Mouse (Mus musculus) kidney, postnatal 0 days (tissue): Measurements from ENCODE around the gene Lgi4. TPM values are rescaled to one million over a fixed set of nuclear protein-coding genes. Genes with fewer than 3 reads are reported as not detected.

ENCODE experiments used
- ATAC-seq: fragments of 200-750 bp; cut with Nextera tagmentation; replicated peaks from 2 replicates; pipeline ENCODE4 v1.8.0; 2017; ENCODE audit warnings: low read depth, moderate number of reproducible peaks, moderate TSS enrichment, moderate library complexity; ENCODE audit not compliant: low FRiP score
- DNase-seq: peaks from one replicate; pipeline ENCODE4 v3.0.0-alpha.2; 2016; ENCODE audit warnings: low spot score
- H3K27ac ChIP-seq: fragments of 300-500 bp; sonication (generic); 2 replicates; pipeline ENCODE4 v1.5.1; 2014; ENCODE audit warnings: mild to moderate bottlenecking
- H3K27me3 ChIP-seq: fragments of 300-500 bp; sonication (generic); 2 replicates; pipeline ENCODE4 v1.6.1; 2014; ENCODE audit warnings: low read length, mixed read lengths; ENCODE audit not compliant: insufficient read depth
- H3K36me3 ChIP-seq: fragments of 300-500 bp; sonication (generic); 2 replicates; pipeline ENCODE4 v1.6.1; 2014; ENCODE audit warnings: low read length, mixed read lengths; ENCODE audit not compliant: insufficient read depth
- H3K4me1 ChIP-seq: fragments of 300-500 bp; sonication (generic); replicated peaks from 2 replicates; pipeline ENCODE4 v1.6.1; 2014; ENCODE audit warnings: antibody characterized with exemption, low read length, mixed read lengths; ENCODE audit not compliant: insufficient read depth
- H3K4me2 ChIP-seq: fragments of 300-500 bp; sonication (generic); 2 replicates; pipeline ENCODE4 v1.6.1; 2014; ENCODE audit warnings: mild to moderate bottlenecking, low read length, moderate library complexity, mixed read lengths
- H3K4me3 ChIP-seq: fragments of 300-500 bp; sonication (generic); replicated peaks from 2 replicates; pipeline ENCODE4 v1.5.1; 2014; ENCODE audit warnings: low read depth, low read length
- H3K9ac ChIP-seq: fragments of 300-500 bp; sonication (generic); 2 replicates; pipeline ENCODE4 v1.6.1; 2014; ENCODE audit warnings: low read depth, low read length
- H3K9me3 ChIP-seq: fragments of 300-500 bp; sonication (generic); replicated peaks from 2 replicates; pipeline ENCODE4 v1.6.1; 2016; ENCODE audit warnings: low read length, inconsistent platforms, mixed read lengths
- CTCF ChIP-seq: IDR thresholded peaks from 2 replicates; pipeline ENCODE4 v1.5.1; 2016; ENCODE audit warnings: antibody characterized with exemption, low read depth, mild to moderate bottlenecking, moderate library complexity
- WGBS: fragments of 180-500 bp; shearing (Covaris S2); extraction: QIAGEN DNeasy Blood & Tissue Kit; methylation state at CpG from one replicate; pipeline ENCODE4 v1.1.7; 2014; 5-methylcytosine and 5-hydroxymethylcytosine counted together
- polyA plus RNA-seq: library from polyadenylated mRNA; unstranded; fragments of >200 nt; fragmentation: Nextera tagmentation; extraction: Ambion mirVana; gene quantifications from 2 replicates; pipeline ENCODE4 v1.2.1, GENCODE M21; 2015

Gene Lgi4
- polyA plus RNA-seq, 1 experiment from 2014 or later = 0.24 TPM

GRCm38 (mm10) chr7:31040281-31041022 is 18.7 kb upstream of the Lgi4 start:
- Histone ChIP-seq H3K9me3 (no peaks in the 10 kb centered on the region), H3K4me2 (peak overlapping the region; percentile 61; the same call in 1 of the 2 replicates), H3K27me3 (no peaks in the 10 kb centered on the region), H3K36me3 (no peaks in the 10 kb centered on the region), H3K9ac (no peak overlapping the region), H3K4me1 (peaks cover 10% of the 10 kb centered on the region; the same call in 1 of the 2 replicates), H3K4me3 (no peak overlapping the region), H3K27ac (no peak overlapping the region)
- DNase-seq = no peak
- 68% methylated on average over 11 of the region's 12 CpGs for WGBS
- ATAC-seq = no peak
- no peak for TF ChIP-seq CTCF

GRCm38 (mm10) chr7:31041023-31041407 is 18.1 kb upstream of the Lgi4 start:
- H3K9me3 ChIP-seq = no peaks in the 10 kb centered on the region
- peak overlapping the region; percentile 61 for H3K4me2 ChIP-seq
- no peak for TF ChIP-seq CTCF
- H3K36me3 ChIP-seq = no peaks in the 10 kb centered on the region
- WGBS = 41% methylated on average over 8 of the region's 8 CpGs
- H3K27me3 ChIP-seq = no peaks in the 10 kb centered on the region
- peak overlapping the region; percentile 27; the same call in 1 of the 2 replicates for H3K4me3 ChIP-seq
- no peak for ATAC-seq
- H3K4me1 ChIP-seq = peaks cover 10% of the 10 kb centered on the region; the same call in 1 of the 2 replicates
- no peak for DNase-seq
- 0 out of 2 replicates have a peak overlapping the region, but pooled peaks have one; percentile 24 for H3K9ac ChIP-seq
- H3K27ac ChIP-seq = no peak overlapping the region

DNA sequence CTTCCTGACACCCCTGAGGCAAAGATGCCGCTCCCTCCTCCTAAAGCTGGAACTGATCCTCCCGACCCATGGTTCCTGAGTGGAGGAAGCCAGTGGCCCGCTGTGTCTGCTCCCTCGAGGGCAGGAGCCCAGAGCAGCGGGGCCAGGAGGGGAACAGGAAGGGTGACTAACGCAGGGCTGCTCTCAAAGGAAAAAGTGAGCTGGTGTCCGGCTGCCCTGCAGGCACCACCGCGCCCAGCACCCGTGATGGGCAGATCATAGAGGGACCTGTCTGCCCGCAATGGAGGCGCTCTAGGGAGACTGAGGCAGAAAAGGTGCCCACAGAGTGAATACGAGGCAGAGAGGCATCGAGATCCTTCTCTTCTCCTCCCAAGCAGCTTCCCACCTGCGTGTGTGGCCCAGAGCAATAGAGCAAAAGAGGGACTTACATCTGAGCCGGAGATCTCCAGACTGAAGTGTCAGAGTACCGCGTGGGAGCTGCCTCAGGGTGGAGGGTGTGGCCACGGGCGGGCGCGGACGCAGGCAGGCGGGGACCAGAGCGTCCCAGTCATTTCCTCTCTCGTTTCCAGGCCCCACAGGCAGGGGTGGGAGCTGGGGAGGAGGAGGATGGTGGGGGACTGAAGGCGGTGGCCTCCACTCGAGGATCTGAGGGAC is 17.4 kb upstream of the Lgi4 start:
- Histone ChIP-seq H3K27ac (no peak overlapping the region), H3K9ac (peak overlapping the region; percentile 24; the same call in 1 of the 2 replicates), H3K9me3 (no peaks in the 10 kb centered on the region), H3K4me1 (peaks cover 10% of the 10 kb centered on the region; the same call in 1 of the 2 replicates), H3K4me2 (peak overlapping the region; percentile 61), H3K36me3 (no peaks in the 10 kb centered on the region), H3K4me3 (peak overlapping the region; percentile 27), H3K27me3 (no peaks in the 10 kb centered on the region)
- no peak for TF ChIP-seq CTCF
- DNase-seq = peak; percentile 71
- under 1% methylated on average over 28 of the region's 28 CpGs for WGBS
- peak; percentile 65 for ATAC-seq

- Histone ChIP-seq H3K9me3 (no peaks in the 10 kb centered on the region), H3K9ac (peak within 1 kb of the TSS; percentile 24; the same call in 1 of the 2 replicates), H3K27ac (no peak within 1 kb of the TSS; the same call in 1 of the 2 replicates), H3K4me3 (peak within 1 kb of the TSS; percentile 27), H3K4me2 (peak within 1 kb of the TSS; percentile 61), H3K36me3 (no peaks in the 10 kb centered on the region), H3K27me3 (no peaks in the 10 kb centered on the region), H3K4me1 (peaks cover 10% of the 10 kb centered on the region; the same call in 1 of the 2 replicates)
- ATAC-seq (no peak), DNase-seq (no peak)
- 36% methylated on average over 10 of the region's 10 CpGs for WGBS
- no peak for TF ChIP-seq CTCF
Observed at GRCm38 (mm10) chr7:31042431-31042910, 16.7 kb upstream of the Lgi4 start, which contains the start of gene Fxyd5. Fxyd5 (minus strand) TSS chr7:31042481.

DNA sequence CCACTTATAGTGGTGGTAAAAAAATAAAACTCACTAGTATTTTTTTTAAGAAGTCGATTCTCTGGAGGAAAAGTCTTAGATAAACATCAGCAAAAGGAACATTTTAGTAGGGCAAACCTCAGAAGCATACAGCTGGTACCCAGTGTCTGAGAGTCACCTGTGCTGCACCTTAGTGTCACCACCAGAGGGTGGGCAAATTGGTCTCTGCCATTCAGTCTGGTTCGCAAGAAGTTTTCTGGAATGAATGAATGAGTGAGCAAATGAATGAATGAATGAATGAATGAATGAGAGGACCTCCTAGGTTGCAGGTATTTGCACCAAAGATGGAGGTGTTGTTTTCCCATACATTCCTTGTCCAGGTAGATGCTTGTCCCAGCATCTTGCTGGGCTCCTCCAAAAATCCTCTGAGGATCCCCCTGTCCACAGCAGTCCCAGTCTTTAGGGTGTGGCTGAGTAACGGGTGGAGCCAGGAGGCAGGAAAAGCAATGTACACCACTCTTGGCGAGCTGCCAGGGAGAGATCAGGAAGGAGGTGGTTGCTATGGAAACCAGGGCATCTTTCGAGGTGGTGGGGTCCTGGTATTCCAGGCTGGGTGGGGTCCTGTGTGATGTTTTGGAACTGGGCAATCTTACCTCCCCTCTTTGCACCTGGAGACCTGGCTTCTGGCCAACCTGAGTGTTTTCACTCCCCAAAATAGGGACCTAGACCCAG is 9.9 kb upstream of the Lgi4 start:
- Histone ChIP-seq H3K4me2 (0 out of 2 replicates have a peak overlapping the region, but pooled peaks have one; percentile 25), H3K4me1 (peaks cover 19% of the 10 kb centered on the region), H3K27me3 (peaks cover 39% of the 10 kb centered on the region), H3K27ac (no peak overlapping the region), H3K9ac (no peak overlapping the region), H3K36me3 (no peaks in the 10 kb centered on the region), H3K9me3 (no peaks in the 10 kb centered on the region), H3K4me3 (no peak overlapping the region)
- TF ChIP-seq CTCF = no peak
- no peak for ATAC-seq
- WGBS = 20% methylated on average over 5 of the region's 5 CpGs
- peak; percentile 27 for DNase-seq
